Mouse (Mus musculus) regulatory T cell (primary cell): ENCODE results near the gene Arf3.
"Not testable (repeated sequence)": the region's sequence is repeated elsewhere in the genome, so short reads cannot be mapped to it uniquely, and the experiment has no call there.

ENCODE experiments used
- in situ Hi-C: fragments of 300-600 bp; cut with MboI, MseI; formaldehyde crosslinking; loops from one replicate; pipeline ENCODE4 v1.15.1; 2025; ENCODE audit warnings: high pct_unique_total_duplicates

Gene Arf3

DNA sequence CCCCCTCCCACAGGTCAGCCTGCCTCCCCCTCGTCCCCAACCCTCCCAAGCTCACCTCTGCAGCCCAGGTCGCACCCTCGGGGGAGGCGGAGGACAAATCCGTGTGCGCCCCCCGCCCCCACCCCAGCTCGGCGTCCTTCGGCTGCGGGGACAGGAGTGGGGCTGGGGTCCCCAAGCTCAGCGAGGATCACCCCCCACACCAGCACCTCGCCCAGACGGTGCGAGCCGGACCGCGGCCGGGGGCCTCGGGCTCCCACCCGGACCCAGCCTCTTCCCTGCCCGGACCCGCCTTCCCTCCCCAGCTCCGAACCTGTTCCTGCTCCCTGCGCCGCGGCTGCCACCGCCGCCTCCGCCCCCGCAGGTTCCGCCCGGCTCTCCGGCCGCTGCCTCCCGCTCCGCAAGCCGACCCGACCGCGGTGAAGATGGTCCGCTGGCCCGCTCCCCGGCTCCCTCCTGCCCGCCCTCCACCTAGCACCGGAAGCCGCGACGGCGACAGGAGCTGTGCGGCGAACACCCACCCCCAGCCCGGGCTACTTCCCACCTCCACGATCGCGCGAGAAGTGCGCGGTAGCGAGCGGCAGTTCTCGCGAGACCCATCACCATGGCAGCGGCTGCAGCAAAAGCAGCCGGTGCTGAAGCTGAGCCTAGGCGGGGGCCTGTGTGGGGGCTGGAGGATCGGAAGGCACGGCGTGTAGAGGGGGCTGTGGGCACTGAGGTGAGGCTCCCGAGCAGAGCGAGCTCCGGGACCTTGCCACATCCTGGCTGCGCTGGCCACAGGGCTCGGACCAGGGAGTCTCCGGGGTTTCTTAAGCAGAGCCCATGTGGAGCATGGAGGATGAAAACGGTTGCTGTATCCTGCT lies at the start of gene Arf3:
Gene Arf3, minus strand, starts transcription at position 545 of the 860 bp plus-strand sequence.
- in situ Hi-C loops = no loop called here

DNA sequence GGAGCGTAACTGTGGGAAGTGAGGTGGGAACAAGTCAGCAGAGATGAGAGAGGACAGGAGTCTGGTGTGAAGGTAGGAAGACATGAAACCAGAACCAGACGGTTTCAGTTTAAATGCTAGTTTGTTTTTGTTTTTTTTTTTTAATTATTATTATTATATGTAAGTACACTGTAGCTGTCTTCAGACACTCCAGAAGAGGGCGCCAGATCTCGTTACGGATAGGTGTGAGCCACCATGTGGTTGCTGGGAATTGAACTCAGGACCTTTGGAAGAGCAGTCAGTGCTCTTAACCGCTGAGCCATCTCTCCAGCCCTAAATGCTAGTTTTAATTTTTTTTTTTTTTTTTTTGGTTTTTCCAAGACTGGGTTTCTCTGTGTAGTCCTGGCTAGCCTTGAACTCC lies 47.2 kb upstream of the Arf3 start:
- in situ Hi-C loops = not testable (repeated sequence)

DNA sequence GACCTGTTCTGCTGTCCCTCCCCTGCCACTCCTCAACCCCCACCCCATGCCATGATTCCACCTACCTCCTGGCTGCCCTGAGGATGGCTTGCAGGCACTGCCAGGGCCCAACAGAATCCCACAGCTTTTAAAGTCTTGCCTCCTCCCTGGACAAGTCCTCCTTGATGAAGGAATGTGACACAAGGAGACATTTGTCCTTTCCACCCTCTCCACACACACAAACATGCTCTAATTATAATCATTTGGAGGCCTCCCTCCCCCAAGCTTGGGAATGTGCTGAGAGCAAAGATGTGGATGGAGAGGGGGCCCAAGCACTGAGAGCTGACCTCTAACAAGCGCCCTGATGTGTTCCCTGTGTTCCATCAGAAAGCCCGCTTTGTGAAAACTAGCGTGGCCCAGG lies 46.4 kb upstream of the Arf3 start, which contains the start of gene Ddn:
Gene Ddn, minus strand, starts transcription at position 101 of the 400 bp plus-strand sequence.
- in situ Hi-C loops = no loop called here

DNA sequence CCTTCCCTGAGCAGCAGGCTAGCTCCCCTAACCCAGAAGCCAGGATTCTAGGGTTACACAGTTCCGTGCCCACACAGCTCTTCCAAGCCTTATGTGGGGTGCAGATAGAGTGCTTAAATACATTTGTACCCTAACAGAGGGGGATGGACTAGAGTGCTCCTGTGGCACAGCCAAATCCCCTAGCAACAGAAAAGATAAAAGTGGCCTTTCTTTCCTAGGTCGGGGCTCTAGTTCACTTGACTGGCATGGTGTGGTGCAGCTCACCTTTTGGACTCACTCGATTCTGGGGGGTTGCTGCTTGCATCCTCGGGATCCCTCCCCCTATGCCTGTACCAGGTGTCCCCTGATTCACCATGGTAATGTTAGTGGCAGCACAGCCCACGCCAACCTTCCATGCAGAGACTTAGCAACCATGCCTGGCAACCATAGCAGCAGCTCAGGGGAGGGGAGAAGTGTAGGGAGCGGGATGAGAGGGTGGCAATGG lies 45.7 kb upstream of the Arf3 start:
- in situ Hi-C loops = no loop called here

DNA sequence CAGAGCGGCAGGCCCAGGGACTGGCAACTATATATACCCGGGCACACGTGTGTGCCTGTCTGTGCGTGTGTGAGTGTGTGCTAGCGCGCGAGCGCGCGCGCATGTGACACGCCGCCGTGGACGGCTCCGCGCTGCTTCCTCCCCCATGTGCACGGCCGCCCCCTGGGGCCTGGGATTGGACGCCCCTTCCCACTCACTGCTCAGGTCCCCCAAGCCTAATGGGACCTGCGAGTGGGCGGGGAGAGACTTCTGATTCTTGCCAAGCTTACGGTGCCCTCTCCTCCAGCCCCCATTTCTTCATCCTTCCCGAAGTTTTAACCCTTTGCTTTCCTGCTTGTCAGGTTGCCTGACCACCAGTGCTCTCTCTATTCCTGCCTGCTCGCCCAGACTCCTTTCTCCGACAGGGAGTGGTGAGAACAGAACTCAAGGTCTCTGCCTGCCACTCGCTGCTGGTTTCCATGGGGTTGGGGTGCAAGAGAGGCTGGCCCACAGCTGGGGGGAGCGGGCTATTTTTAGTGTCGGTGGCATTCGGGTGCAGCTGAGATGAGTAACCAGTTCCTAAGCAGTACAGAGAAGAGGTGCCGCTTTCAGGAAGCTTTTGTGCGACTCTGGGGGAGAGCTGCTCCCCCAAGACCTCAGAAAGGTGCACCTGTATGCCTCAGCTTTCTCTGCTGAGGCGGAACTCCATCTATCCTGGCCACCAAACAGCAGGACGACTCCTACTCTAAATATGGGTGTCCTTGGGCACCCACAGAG lies 45.1 kb upstream of the Arf3 start:
- in situ Hi-C loops = no loop called here

DNA sequence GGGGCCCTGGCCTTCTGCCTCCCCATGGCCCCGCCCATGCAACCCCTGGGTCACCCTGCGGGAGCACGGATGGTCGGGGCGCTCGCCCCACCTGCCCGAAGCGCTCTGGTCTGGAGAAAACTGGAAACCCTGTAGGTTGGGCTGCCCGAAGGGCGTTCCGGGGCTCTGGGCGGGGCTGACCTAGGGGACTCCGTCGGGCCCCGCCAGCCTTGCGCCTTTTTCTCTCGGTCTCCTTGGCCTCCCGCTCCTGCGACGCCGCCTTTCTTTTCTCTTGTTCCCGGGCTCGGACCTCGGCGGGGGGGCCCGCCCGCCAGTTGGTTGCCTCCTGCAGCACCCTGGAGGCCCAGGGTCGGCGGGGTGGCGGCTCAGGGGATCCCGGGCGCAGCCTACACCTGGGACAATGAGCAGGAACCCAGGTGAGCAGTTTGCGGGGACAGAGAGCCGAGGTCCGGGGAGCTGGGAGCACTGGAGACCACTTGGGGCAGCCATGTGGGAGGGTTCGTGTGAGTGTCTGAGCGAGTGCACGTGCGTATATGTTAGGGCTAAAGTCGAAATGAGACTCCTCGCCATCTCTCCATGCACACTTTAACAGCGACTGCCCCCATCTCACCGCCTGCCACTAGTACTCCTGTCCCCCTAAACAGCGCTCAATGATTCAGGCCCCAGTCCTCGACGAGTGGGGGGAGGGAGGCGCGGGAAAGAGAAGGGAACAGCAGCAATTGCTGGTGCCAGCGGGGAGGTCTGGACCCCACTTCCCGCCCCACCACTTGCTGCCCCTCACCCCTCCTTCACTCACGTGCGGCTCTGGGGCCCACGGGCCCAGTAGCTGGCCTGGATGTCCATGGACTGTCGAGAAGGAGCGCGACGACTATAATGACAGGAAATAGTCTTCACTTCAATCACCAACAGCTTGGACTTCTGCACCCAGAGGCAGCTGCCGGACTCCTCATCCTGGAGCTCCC lies 44.1 kb upstream of the Arf3 start:
- in situ Hi-C loops = no loop called here

DNA sequence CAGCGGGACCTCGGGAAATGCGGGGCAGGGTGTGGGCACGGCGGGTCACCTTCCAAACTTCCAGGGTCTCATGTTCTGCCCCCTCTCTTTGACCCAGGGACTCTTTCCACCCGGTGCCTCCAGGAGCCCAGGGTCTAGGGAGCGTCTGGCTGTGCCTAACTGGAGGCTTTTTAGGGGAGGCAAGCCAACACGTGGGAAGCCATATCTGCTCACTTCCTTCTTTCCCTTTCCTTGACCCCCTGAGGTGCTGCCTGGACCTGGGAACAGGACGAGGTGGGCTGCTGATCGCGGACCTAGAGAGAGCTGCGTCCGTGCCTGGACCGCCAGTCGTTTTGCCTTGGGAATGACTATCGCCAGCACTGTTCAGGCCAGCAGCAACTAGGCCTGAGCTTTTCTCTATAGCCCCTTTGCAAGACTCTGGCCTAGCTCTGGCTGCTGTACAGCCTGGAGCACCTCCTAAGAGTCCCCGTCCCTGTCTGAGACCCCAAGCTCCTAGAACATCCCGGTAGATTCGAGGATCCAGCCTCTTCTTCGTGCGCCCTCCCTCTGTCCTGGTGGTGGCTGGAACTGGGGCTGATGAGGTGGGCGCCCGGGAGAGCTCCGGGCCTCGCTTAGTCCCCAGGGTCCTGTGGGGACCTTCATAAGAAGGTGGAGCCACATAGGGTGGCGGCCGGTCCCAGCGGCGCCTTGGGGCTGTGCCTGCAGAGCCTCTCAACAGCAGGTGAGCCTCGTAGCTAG lies 43.2 kb upstream of the Arf3 start:
- in situ Hi-C loops = no loop called here

DNA sequence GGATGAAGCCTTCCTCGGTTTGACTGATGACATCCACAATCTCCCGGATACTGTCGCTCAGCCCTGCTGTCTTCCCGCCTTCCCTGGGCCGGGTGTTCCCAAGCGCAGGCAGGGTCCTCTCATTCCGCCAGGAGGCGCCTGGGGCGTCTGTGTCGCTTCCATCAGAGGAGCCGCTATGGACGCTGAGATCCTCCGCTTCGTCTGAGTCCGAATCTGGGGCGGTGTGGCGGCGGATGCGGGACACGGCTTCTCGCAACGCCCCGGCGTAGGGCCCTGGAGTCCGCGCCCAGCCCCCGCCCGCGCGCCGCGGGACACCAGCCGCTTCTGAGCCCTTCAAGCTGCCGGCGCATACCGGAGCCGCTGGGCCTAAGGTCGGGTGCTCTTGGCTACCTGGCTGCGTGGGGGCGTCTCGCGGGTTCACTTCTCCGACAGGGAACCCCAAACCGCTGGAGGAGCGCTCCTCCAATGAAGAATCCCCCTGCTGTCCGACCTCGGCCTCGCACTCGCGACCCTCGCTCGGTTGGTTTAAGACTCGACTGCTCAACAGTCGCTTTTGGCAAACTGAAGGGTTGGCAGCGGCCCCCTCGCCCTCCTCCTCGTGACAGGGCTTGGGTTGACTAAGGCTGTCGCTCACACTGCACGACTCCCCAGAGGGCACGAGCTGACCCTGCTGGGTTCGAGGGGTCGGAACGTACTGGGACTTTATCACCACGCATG lies 42.5 kb upstream of the Arf3 start:
- in situ Hi-C loops = no loop called here

DNA sequence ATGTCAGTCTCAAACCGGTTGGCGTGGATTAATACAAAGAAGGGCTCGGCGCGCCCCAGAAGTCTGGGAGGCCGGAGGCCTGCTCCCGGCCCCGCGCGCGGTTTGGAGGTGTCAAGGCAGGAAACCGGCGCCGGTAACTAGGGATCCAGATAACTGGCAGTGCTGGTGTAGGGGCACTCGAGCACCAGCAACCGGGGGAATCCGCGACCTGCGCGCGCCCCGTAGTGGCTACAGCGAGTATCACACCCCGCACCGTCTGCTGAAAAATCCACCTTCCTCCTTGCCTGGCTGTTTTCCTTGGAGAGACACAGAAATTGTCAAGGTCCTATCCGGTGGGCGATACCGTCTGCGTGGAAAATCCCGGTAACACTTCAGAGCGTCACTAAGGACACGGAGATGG lies 41.0 kb upstream of the Arf3 start:
- in situ Hi-C loops = no loop called here

DNA sequence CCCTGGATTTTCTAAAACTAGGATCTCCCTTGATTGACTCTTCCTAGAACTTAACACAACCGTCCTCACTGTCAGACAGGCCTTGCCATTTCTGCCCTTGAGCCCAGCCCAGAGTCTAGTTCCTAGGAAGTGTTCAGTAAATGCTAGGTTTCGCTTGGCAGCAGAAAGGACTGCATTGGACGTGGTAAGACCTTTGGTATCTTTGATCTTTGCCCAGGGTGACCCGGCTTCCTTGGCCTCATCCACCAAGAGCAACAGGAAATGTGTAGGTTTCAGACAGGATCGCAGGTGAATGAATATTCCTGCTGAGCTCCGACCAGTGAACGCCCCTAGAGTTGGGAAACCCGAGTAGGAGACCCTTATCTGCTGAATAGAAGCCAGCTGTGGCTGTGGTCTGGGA lies 39.9 kb upstream of the Arf3 start:
- in situ Hi-C loops = no loop called here

DNA sequence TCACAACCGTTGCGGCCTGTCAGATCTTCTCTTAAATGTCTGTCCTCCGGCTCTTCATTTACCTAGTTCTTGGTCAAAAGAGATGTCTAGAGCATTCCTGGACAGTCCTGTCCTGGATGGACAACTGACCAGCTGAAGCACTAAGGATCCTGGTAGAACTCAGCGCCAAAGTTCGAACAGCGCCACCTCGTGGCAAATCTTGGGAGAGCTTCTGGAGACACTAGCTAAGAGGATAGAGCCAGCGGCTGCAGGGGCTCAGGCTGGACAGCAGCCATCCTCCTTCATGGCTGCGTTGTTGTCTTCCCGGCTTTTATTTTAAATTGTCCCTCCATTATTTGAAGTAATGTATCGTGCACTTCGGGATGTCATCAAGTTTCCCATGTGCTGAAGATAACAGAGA lies 36.4 kb upstream of the Arf3 start:
- in situ Hi-C loops = loop anchor here (5.0 kb wide), 1 partner anchor 92 kb away; the partner anchor contains the start of gene Ccdc65

DNA sequence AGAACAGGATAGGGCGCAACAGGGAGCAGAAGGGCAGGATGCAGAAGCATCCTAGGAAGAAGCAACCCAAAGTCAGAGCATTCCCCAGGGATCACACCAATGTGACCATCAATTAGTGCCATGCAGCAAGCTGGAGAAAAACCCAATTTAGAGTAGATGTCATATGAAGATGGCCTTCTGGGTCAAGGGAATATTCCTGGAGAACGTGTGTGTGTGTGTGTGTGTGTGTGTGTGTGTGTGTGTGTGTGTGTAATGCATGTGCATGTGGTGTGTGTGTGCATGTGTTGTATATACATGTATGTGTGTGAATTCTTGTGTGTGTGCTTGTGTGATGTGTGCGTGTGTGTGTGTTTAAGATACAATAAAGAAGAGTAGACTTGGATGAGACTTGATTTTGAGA lies 35.9 kb upstream of the Arf3 start:
- in situ Hi-C loops = loop anchor here (5.0 kb wide), 1 partner anchor 92 kb away; the partner anchor contains the start of gene Ccdc65

DNA sequence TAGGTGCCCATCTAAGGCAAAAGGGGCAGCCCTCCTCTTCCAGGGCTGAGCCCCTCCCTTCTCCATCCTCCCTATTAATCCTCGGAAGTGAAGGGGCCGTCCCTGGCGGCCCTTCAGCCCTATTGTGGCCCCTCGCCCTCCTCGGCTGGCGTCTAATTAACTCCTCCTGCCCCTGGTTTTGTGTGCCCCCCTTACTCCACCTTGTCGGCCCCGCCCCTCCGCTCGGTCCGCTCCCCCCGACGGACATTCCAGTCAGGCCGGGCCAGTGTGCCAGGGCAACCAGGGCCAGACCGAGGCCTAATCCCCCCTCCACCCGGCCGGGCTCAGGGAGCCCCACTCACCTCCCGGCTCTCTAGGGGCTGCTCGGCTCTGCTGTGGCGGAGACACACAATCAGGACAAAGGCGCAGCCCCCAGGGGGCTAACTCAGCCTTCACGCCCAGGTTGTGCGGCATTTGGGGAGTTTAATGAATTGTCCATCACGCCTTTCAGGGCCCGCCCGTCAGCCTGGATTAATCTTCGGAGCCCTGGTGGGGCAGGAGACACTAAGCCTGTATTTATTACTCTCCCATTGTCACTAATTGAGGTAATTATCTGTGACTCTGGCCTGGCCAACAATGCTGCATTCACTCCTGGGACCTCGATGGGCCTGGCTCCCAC lies 35.0 kb upstream of the Arf3 start:
- in situ Hi-C loops = loop anchor here (5.0 kb wide), 1 partner anchor 91 kb away; the partner anchor contains the start of gene Ccdc65

DNA sequence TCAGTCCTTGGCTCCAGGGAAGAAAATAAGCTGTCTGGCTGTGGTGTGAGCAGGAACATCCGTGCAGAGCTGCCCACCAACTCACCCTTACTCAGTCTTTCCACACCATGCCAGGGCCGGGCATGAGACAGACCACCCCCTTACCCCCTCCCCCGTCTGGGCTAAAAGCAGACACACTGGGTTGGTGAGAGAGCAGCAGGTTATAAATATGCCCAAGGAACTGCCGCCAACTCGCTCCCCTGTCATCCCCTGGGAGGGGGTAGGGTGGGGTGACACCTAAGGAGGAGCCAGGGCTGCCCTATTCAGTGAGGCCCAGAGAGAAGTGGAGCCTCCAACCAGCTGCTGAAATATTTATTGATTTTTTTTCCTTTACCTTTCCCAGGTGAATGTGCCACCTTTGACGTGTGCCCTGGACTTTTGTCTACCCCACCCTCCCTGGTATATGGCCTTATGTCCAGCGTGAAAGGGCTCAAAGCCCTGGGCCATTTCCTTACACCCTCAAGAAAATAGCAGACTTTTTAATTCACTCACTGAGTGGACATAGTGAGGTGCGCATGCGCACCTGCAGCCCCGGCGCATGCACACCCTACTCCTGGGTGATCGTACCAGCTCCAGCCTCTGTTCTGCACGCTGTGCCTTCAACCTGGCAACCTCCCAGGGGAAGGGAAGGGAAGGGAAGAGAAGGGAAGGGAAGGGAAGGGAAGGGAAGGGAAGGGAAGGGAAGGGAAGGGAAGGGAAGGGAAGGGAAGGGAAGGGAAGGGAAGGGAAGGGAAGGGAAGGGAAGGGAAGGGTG lies 34.0 kb upstream of the Arf3 start:
- in situ Hi-C loops = loop anchor here (5.0 kb wide), 1 partner anchor 90 kb away; the partner anchor contains the start of gene Ccdc65

DNA sequence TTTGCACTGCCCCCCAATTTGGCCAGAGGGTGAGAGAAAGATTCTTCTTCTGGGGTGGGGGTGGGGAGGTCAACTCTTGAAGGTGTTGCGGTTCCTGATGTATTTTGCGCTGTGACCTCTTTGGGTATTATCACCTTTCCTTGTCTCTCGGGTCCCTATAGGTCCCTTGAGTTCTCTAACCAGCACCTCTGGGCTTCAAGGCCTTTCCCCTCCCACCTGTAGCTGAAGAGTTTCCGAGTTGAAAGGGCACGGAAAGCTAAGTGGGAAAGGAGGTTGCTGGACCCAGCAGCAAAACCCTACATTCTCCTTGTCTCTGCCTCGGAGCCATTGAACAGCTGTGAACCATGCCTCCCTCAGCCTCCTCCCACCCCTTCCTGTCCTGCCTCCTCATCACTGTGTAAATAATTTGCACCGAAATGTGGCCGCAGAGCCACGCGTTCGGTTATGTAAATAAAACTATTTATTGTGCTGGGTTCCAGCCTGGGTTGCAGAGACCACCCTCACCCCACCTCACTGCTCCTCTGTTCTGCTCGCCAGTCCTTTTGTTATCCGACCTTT lies 30.2 kb upstream of the Arf3 start:
- in situ Hi-C loops = no loop called here

DNA sequence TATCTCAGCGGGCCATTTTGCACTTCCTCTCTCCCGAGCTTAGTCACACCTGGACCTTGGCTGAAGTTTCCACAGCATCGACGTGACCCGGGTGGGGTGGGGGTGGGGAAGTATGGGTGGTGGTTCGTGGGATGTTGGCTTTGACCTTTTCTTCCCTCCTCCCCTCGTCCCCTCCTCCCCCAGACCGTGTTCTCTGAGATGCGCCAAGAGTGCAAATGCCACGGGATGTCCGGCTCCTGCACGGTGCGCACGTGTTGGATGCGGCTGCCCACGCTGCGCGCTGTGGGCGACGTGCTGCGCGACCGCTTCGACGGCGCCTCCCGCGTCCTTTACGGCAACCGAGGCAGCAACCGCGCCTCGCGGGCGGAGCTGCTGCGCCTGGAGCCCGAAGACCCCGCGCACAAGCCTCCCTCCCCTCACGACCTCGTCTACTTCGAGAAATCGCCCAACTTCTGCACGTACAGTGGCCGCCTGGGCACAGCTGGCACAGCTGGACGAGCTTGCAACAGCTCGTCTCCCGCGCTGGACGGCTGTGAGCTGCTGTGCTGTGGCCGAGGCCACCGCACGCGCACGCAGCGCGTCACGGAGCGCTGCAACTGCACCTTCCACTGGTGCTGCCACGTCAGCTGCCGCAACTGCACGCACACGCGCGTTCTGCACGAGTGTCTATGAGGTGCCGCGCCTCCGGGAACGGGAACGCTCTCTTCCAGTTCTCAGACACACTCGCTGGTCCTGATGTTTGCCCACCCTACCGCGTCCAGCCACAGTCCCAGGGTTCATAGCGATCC lies 29.4 kb upstream of the Arf3 start:
- in situ Hi-C loops = no loop called here

DNA sequence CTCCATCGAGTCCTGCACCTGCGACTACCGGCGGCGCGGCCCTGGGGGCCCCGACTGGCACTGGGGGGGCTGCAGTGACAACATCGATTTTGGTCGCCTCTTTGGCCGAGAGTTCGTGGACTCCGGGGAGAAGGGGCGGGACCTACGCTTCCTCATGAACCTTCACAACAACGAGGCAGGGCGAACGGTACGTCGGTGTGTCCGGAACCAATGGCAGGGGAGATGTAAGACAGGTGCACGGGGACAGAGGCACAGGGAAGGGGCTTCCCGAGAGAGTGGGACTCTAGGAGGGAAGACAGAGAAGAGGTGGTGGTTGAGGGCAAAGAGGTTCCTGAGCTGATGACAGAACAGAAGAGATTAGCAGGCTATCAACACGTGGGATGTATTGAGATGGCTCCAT lies 28.8 kb upstream of the Arf3 start:
- in situ Hi-C loops = no loop called here
